Mouse (Mus musculus): Measurements from ENCODE around the gene Spert. TPM values are rescaled to one million over a fixed set of nuclear protein-coding genes. Genes with fewer than 3 reads are reported as not detected.

Gene Spert
- polyA plus RNA-seq, 1 experiment from 2014 or later: not detected

DNA sequence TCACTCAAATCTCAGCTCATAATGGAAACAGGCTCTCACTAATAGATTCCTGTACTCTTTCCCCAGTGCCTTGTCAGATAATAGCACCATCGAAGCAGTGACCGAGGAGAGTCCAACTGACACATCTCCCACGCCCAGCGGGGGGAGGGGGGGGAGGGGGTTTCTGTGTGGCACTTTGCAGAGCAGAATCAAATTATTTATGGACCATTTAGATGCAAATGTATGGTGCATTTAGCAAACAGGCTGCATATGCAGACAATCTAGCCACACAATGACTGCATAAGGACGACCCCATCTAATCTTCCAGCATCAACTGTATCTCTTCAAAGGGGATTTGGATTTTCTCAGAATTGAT lies 51.9 kb downstream of the Spert start:
- Histone ChIP-seq H3K4me2 (ENCODE audit: low read depth, low read length) (no peak overlapping the region), H3K27me3 (replicated peaks; ENCODE audit: control insufficient read depth, insufficient read depth, low read length) (no peaks in the 10 kb centered on the region), H3K9me3 (ENCODE audit: control insufficient read depth, low read length) (no peaks in the 10 kb centered on the region), H3K4me1 (ENCODE audit: control insufficient read depth, insufficient read depth, low read length) (peaks cover 9% of the 10 kb centered on the region; the same call in 1 of the 2 replicates), H3K27ac (replicated peaks; ENCODE audit: low read depth, low read length) (no peak overlapping the region), H3K36me3 (ENCODE audit: control insufficient read depth, insufficient read depth, low read length) (no peaks in the 10 kb centered on the region), H3K4me3 (ENCODE audit: low read depth, low read length) (no peak overlapping the region), H3K9ac (ENCODE audit: low read depth, low read length) (no peak overlapping the region)
- 16% methylated on average over 5 of the region's 5 CpGs for WGBS
- ATAC-seq (ENCODE audit: low read depth) (no peak; the same call in 1 of the 2 replicates), DNase-seq (ENCODE audit: low spot score) (peak; percentile 23)

- Histone ChIP-seq H3K4me1 (ENCODE audit: control insufficient read depth, insufficient read depth, low read length) (peaks cover 9% of the 10 kb centered on the region; the same call in 1 of the 2 replicates), H3K36me3 (ENCODE audit: control insufficient read depth, insufficient read depth, low read length) (no peaks in the 10 kb centered on the region), H3K9me3 (ENCODE audit: control insufficient read depth, low read length) (no peaks in the 10 kb centered on the region), H3K4me2 (ENCODE audit: low read depth, low read length) (no peak overlapping the region), H3K9ac (ENCODE audit: low read depth, low read length) (no peak overlapping the region), H3K27ac (replicated peaks; ENCODE audit: low read depth, low read length) (no peak overlapping the region), H3K27me3 (replicated peaks; ENCODE audit: control insufficient read depth, insufficient read depth, low read length) (no peaks in the 10 kb centered on the region), H3K4me3 (ENCODE audit: low read depth, low read length) (no peak overlapping the region)
- 62% methylated on average over 17 of the region's 17 CpGs for WGBS
- ATAC-seq (ENCODE audit: low read depth) (no peak), DNase-seq (ENCODE audit: low spot score) (no peak)
Measured at GRCm38 (mm10) chr14:75540216-75540995, 52.5 kb downstream of the Spert start.

DNA sequence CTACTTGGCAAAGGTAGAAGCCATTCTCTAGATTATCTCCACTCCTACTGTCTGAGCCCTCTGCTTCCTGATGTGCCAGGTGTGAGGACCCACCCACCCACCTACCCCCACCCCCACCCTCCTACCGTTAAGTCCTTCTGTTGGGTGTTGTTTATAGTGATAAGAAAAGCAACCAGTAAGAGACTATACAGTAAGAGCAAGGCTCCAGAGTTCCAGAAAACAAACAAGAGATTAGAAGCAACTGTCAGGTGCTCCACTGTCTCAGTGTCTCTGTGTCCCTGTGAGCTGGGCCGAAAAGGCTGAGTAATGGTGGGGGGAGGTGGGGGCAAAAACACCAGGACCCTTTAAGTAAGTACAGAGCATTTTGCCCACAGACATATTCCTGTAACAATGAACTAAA lies 53.7 kb downstream of the Spert start:
- Histone ChIP-seq H3K4me2 (ENCODE audit: low read depth, low read length) (no peak overlapping the region), H3K27ac (replicated peaks; ENCODE audit: low read depth, low read length) (no peak overlapping the region), H3K36me3 (ENCODE audit: control insufficient read depth, insufficient read depth, low read length) (no peaks in the 10 kb centered on the region), H3K4me1 (ENCODE audit: control insufficient read depth, insufficient read depth, low read length) (peaks cover 9% of the 10 kb centered on the region; the same call in 1 of the 2 replicates), H3K27me3 (replicated peaks; ENCODE audit: control insufficient read depth, insufficient read depth, low read length) (no peaks in the 10 kb centered on the region), H3K4me3 (ENCODE audit: low read depth, low read length) (no peak overlapping the region), H3K9me3 (ENCODE audit: control insufficient read depth, low read length) (no peaks in the 10 kb centered on the region), H3K9ac (ENCODE audit: low read depth, low read length) (no peak overlapping the region)
- DNase-seq (ENCODE audit: low spot score): no peak
- WGBS: 60% methylated on average over 2 of the region's 2 CpGs
- ATAC-seq (ENCODE audit: low read depth): no peak

Other genes starting within 250 kb of the Spert start
- gene Siah3, start 137.1 kb downstream of the Spert start, polyA plus RNA-seq (2014; fragmentation: Nextera tagmentation; extraction: Ambion mirVana): 0.35 and 0.43 TPM in 2 replicates
- gene Erich6b, start 49.1 kb upstream of the Spert start, polyA plus RNA-seq (2014; fragmentation: Nextera tagmentation; extraction: Ambion mirVana): not detected in 2 replicates
- gene Cog3, start 161.4 kb upstream of the Spert start, polyA plus RNA-seq (2014; fragmentation: Nextera tagmentation; extraction: Ambion mirVana): 23.5 and 26.1 TPM in 2 replicates
- gene Slc25a30, start 193.9 kb upstream of the Spert start, polyA plus RNA-seq (2014; fragmentation: Nextera tagmentation; extraction: Ambion mirVana): 4.3 and 4.4 TPM in 2 replicates